Mouse (Mus musculus) limb, embryonic 14.5 days (tissue): ENCODE data around the gene Smyd2. TPM values are rescaled to one million over a fixed set of nuclear protein-coding genes. Genes with fewer than 3 reads are reported as not detected.

Experiments used
- ATAC-seq: fragments of 200-750 bp; cut with Nextera tagmentation; 2 replicates; pipeline ENCODE4 v1.8.0; 2017; ENCODE audit warnings: low read depth, moderate number of reproducible peaks, moderate TSS enrichment; ENCODE audit not compliant: low FRiP score
- DNase-seq: peaks from one replicate; pipeline ENCODE4 v3.0.0-alpha.2; 2015; ENCODE audit warnings: low spot score
- H3K27ac ChIP-seq: fragments of 300-500 bp; sonication (generic); replicated peaks from 2 replicates; pipeline ENCODE4 v1.5.1; 2014; ENCODE audit warnings: low read depth, mild to moderate bottlenecking, low read length, moderate library complexity, mixed read lengths
- H3K27me3 ChIP-seq: fragments of 300-500 bp; sonication (generic); 2 replicates; pipeline ENCODE4 v1.6.1; 2014; ENCODE audit warnings: low read length, mixed read lengths; ENCODE audit not compliant: control insufficient read depth, insufficient read depth
- H3K36me3 ChIP-seq: fragments of 300-500 bp; sonication (generic); 2 replicates; pipeline ENCODE4 v1.6.1; 2014; ENCODE audit warnings: mild to moderate bottlenecking, low read length, moderate library complexity, mixed read lengths; ENCODE audit not compliant: control insufficient read depth, insufficient read depth
- H3K4me1 ChIP-seq: fragments of 300-500 bp; sonication (generic); 2 replicates; pipeline ENCODE4 v1.6.1; 2014; ENCODE audit warnings: antibody characterized with exemption, low read length, mixed read lengths; ENCODE audit not compliant: control insufficient read depth, insufficient read depth
- H3K4me2 ChIP-seq: fragments of 300-500 bp; sonication (generic); replicated peaks from 2 replicates; pipeline ENCODE4 v1.6.1; 2014; ENCODE audit warnings: low read depth, mild to moderate bottlenecking, low read length, moderate library complexity; ENCODE audit not compliant: severe bottlenecking
- H3K4me3 ChIP-seq: fragments of 300-500 bp; sonication (generic); replicated peaks from 2 replicates; pipeline ENCODE4 v1.5.1; 2014; ENCODE audit warnings: low read length
- H3K9ac ChIP-seq: fragments of 300-500 bp; sonication (generic); 2 replicates; pipeline ENCODE4 v1.6.1; 2014; ENCODE audit warnings: mild to moderate bottlenecking, low read depth, low read length, moderate library complexity; ENCODE audit not compliant: severe bottlenecking
- H3K9me3 ChIP-seq: fragments of 300-500 bp; sonication (generic); 2 replicates; pipeline ENCODE4 v1.6.1; 2016; ENCODE audit warnings: low read length; ENCODE audit not compliant: control insufficient read depth
- POLR2A ChIP-seq: fragments of 200-500 bp; IDR thresholded peaks from 2 replicates; pipeline ENCODE4 v1.8.0; 2012; ENCODE audit warnings: inconsistent platforms, mild to moderate bottlenecking, moderate library complexity, borderline replicate concordance; ENCODE audit not compliant: insufficient read depth, insufficient read length; ENCODE audit errors: extremely low read depth
- WGBS: fragments of 180-500 bp; shearing (Covaris S2); extraction: QIAGEN DNeasy Blood & Tissue Kit; methylation state at CpG from one replicate; pipeline ENCODE4 v1.1.7; 2014; 5-methylcytosine and 5-hydroxymethylcytosine counted together
- polyA plus RNA-seq, 2 experiments: library from polyadenylated mRNA; depleted of rRNA in 1 of 2; stranded (reverse) in 1 of 2; unstranded in 1 of 2; fragments of >200 nt; fragmentation: Nextera tagmentation in 1 of 2; extraction: Ambion mirVana in 1 of 2; gene quantifications; 2 replicates each; pipeline versions ENCODE4 v1.2.1 to v1.2.3; 2012 to 2014

Smyd2 gene
- polyA plus RNA-seq, 2 experiments: 94.5 to 108 TPM

DNA sequence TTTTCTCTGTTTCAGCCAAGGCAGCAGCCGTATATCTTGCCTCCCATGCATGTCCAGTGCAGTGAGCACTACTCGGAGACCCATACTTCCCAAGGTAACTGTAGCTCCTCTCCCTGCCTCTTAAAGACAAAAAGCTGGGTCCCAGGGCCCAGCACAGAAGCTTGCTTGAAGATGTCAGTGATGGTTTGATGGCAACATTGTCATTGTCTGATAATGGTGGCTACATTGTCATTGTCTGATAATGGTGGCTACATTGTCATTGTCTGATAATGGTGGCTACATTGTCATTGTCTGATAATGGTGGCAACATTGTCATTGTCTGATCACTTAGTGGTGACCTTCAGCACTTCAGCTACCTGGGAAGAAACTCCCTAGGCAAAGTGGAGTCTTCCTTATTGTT lies 75.8 kb downstream of the Smyd2 start:
- Histone ChIP-seq H3K4me1 (no peaks in the 10 kb centered on the region), H3K9me3 (no peaks in the 10 kb centered on the region), H3K4me3 (no peak overlapping the region), H3K36me3 (peaks cover 76% of the 10 kb centered on the region), H3K4me2 (no peak overlapping the region), H3K9ac (no peak overlapping the region), H3K27ac (no peak overlapping the region), H3K27me3 (no peaks in the 10 kb centered on the region)
- DNase-seq (no peak), ATAC-seq (no peak)
- no peak for TF ChIP-seq POLR2A
- 82% methylated on average over 2 of the region's 2 CpGs for WGBS

- Histone ChIP-seq H3K9me3 (no peaks in the 10 kb centered on the region), H3K4me1 (peaks cover 9% of the 10 kb centered on the region), H3K27ac (no peak overlapping the region), H3K4me3 (no peak overlapping the region), H3K36me3 (peaks cover 50% of the 10 kb centered on the region), H3K9ac (no peak overlapping the region), H3K4me2 (no peak overlapping the region), H3K27me3 (no peaks in the 10 kb centered on the region)
- DNase-seq (no peak), ATAC-seq (no peak)
- no peak for TF ChIP-seq POLR2A
- 64% methylated on average over 13 of the region's 13 CpGs for WGBS
Observed at GRCm38 (mm10) chr1:189834166-189834565, 88.0 kb downstream of the Smyd2 start.

DNA sequence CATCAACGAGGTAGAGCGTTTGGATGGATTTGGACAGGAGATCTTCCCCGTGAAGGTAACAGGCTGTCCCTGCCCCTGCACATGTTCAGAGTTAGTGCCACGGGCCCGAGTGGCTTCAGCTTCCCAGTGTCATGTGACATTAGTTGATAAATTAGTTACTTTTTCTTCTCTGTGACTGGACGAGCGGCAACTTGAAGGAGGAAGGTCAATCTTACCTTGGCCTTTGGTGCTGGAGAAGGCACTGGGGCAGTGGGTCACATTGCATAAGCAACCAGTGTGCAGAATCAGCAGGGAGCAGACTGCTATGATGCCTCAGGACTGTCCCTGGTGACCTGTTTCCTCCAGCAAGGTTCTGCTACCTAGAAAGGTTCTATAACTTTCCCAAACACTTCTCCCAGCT lies 88.8 kb downstream of the Smyd2 start:
- H3K4me3 ChIP-seq: no peak overlapping the region
- peaks cover 50% of the 10 kb centered on the region for H3K36me3 ChIP-seq
- WGBS: 86% methylated on average over 7 of the region's 7 CpGs
- H3K27ac ChIP-seq: no peak overlapping the region
- no peak for ATAC-seq
- TF ChIP-seq POLR2A: no peak
- H3K4me1 ChIP-seq: peaks cover 9% of the 10 kb centered on the region
- H3K9ac ChIP-seq: no peak overlapping the region
- no peaks in the 10 kb centered on the region for H3K9me3 ChIP-seq
- no peaks in the 10 kb centered on the region for H3K27me3 ChIP-seq
- H3K4me2 ChIP-seq: no peak overlapping the region
- no peak for DNase-seq

GRCm38 (mm10) chr1:189830797-189831232 lies 91.3 kb downstream of the Smyd2 start:
- DNase-seq: peak; percentile 31
- WGBS: 5% methylated on average over 12 of the region's 12 CpGs
- H3K27ac ChIP-seq: 0 out of 2 replicates have a peak overlapping the region, but pooled peaks have one; percentile 20
- no peak for TF ChIP-seq POLR2A
- no peaks in the 10 kb centered on the region for H3K9me3 ChIP-seq
- H3K4me1 ChIP-seq: peaks cover 9% of the 10 kb centered on the region
- no peak for ATAC-seq
- H3K4me2 ChIP-seq: no peak overlapping the region
- H3K4me3 ChIP-seq: no peak overlapping the region
- no peak overlapping the region; the same call in 1 of the 2 replicates for H3K9ac ChIP-seq
- H3K36me3 ChIP-seq: peaks cover 36% of the 10 kb centered on the region
- no peaks in the 10 kb centered on the region for H3K27me3 ChIP-seq

Other genes starting within 250 kb of the Smyd2 start
- gene Cenpf, start 234.3 kb downstream of the Smyd2 start, polyA plus RNA-seq (2012; rRNA removed): 13.8 and 16.1 TPM in 2 replicates
- 58.8 and 69.2 TPM in 2 replicates for gene Cenpf, start 234.3 kb downstream of the Smyd2 start, polyA plus RNA-seq (2014; fragmentation: Nextera tagmentation; extraction: Ambion mirVana)
- gene Ptpn14, start 194.1 kb downstream of the Smyd2 start, polyA plus RNA-seq (2012; rRNA removed): 21.8 and 25.1 TPM in 2 replicates
- gene Ptpn14, start 194.1 kb downstream of the Smyd2 start, polyA plus RNA-seq (2014; fragmentation: Nextera tagmentation; extraction: Ambion mirVana): 16.1 and 16.4 TPM in 2 replicates
- gene Prox1, start 248.4 kb upstream of the Smyd2 start, polyA plus RNA-seq (2012; rRNA removed): 2.6 and 2.9 TPM in 2 replicates
- gene Prox1, start 248.4 kb upstream of the Smyd2 start, polyA plus RNA-seq (2014; fragmentation: Nextera tagmentation; extraction: Ambion mirVana): 2.7 and 3.1 TPM in 2 replicates